Mouse (Mus musculus) lung, embryonic 14.5 days (tissue): Measurements from ENCODE around the gene Tmem44. TPM values are rescaled to one million over a fixed set of nuclear protein-coding genes. Genes with fewer than 3 reads are reported as not detected.
A peak's percentile ranks its signal among the peaks of the same experiment; 100 is the strongest.

Source experiments
- ATAC-seq: fragments of 200-750 bp; cut with Nextera tagmentation; 2 replicates; pipeline ENCODE4 v1.8.0; 2017; ENCODE audit warnings: mild to moderate bottlenecking, moderate TSS enrichment, moderate library complexity; ENCODE audit not compliant: insufficient read depth
- DNase-seq: peaks from one replicate; pipeline ENCODE4 v3.0.0-alpha.2; 2015
- H3K27ac ChIP-seq: fragments of 300-500 bp; sonication (generic); 2 replicates; pipeline ENCODE4 v1.5.1; 2014; ENCODE audit warnings: low read depth, mild to moderate bottlenecking, moderate library complexity
- H3K27me3 ChIP-seq: fragments of 300-500 bp; sonication (generic); 2 replicates; pipeline ENCODE4 v1.6.1; 2014; ENCODE audit warnings: low read length, control low read depth; ENCODE audit not compliant: insufficient read depth
- H3K36me3 ChIP-seq: fragments of 300-500 bp; sonication (generic); 2 replicates; pipeline ENCODE4 v1.6.1; 2014; ENCODE audit warnings: control low read depth; ENCODE audit not compliant: insufficient read depth
- H3K4me1 ChIP-seq: fragments of 300-500 bp; sonication (generic); 2 replicates; pipeline ENCODE4 v1.6.1; 2014; ENCODE audit warnings: antibody characterized with exemption, control low read depth; ENCODE audit not compliant: insufficient read depth
- H3K4me2 ChIP-seq: fragments of 300-500 bp; sonication (generic); 2 replicates; pipeline ENCODE4 v1.6.1; 2014; ENCODE audit warnings: mild to moderate bottlenecking
- H3K4me3 ChIP-seq: fragments of 300-500 bp; sonication (generic); 2 replicates; pipeline ENCODE4 v1.5.1; 2014; ENCODE audit warnings: low read depth, low read length
- H3K9ac ChIP-seq: fragments of 300-500 bp; sonication (generic); 2 replicates; pipeline ENCODE4 v1.6.1; 2014
- H3K9me3 ChIP-seq: fragments of 300-500 bp; sonication (generic); 2 replicates; pipeline ENCODE4 v1.6.1; 2016; ENCODE audit warnings: low read depth, low read length, control low read depth
- CTCF ChIP-seq: IDR thresholded peaks from 2 replicates; pipeline ENCODE4 v1.5.1; 2016; ENCODE audit warnings: antibody characterized with exemption, low read depth
- WGBS: fragments of 180-500 bp; shearing (Covaris S2); extraction: QIAGEN DNeasy Blood & Tissue Kit; methylation state at CpG from one replicate; pipeline ENCODE4 v1.1.7; 2014; 5-methylcytosine and 5-hydroxymethylcytosine counted together
- polyA plus RNA-seq: library from polyadenylated mRNA; unstranded; fragments of >200 nt; fragmentation: Nextera tagmentation; extraction: Ambion mirVana; gene quantifications from 2 replicates; pipeline ENCODE4 v1.2.1, GENCODE M21; 2014

The Tmem44 gene
- polyA plus RNA-seq, 1 experiment from 2014 or later, result 27.1 TPM

DNA sequence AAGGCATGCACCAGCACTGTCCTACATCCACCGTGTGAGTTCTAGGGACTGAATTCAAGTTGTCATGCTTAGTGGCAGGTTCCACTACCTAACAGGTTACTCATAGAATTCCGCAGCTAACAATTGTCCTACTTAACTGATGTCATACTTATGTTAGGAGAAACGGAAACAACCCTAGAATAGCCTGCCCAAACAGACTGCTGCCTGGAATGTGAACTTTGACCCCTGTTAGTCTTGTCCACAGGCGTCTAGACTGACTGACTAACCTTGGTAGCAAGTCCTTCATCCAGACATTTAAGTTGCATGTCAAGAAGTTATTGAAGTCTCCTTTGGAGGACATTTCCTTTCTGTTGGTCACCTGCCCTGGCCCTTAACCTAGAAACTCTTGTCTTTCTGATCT is 64.1 kb downstream of the Tmem44 start:
- Histone ChIP-seq H3K4me3 (no peak overlapping the region), H3K27me3 (no peaks in the 10 kb centered on the region), H3K27ac (no peak overlapping the region), H3K4me2 (no peak overlapping the region), H3K9ac (no peak overlapping the region), H3K36me3 (no peaks in the 10 kb centered on the region), H3K4me1 (no peaks in the 10 kb centered on the region), H3K9me3 (no peaks in the 10 kb centered on the region)
- ATAC-seq, result no peak
- 39% methylated on average over 4 of the region's 4 CpGs for WGBS
- DNase-seq, result peak; percentile 9
- TF ChIP-seq CTCF, result no peak

DNA sequence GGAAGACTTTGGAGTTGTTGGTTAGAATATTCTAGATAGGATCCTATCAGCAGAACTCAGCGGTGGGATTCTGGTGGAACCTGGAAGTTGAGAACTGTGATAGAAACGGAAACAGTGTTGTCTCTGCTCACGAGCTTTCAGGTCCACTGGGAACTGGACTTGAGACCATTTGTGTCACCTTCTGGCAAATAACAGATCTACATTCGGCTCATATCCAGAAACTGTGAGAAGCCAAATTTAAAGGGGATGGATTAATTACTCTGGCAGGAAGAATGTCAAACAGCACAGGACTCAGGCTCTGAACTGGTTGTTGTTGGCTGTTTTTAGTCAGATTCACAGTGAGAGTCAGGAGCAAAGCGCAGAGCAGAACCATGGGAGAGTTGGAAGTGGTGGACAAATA is 72.9 kb downstream of the Tmem44 start:
- H3K27ac ChIP-seq, result no peak overlapping the region
- 89% methylated on average over 5 of the region's 5 CpGs for WGBS
- no peak for TF ChIP-seq CTCF
- H3K9ac ChIP-seq, result no peak overlapping the region
- no peak for DNase-seq
- no peak overlapping the region for H3K4me3 ChIP-seq
- no peaks in the 10 kb centered on the region for H3K4me1 ChIP-seq
- no peaks in the 10 kb centered on the region for H3K36me3 ChIP-seq
- no peaks in the 10 kb centered on the region for H3K27me3 ChIP-seq
- no peak for ATAC-seq
- H3K9me3 ChIP-seq, result no peaks in the 10 kb centered on the region
- no peak overlapping the region for H3K4me2 ChIP-seq

DNA sequence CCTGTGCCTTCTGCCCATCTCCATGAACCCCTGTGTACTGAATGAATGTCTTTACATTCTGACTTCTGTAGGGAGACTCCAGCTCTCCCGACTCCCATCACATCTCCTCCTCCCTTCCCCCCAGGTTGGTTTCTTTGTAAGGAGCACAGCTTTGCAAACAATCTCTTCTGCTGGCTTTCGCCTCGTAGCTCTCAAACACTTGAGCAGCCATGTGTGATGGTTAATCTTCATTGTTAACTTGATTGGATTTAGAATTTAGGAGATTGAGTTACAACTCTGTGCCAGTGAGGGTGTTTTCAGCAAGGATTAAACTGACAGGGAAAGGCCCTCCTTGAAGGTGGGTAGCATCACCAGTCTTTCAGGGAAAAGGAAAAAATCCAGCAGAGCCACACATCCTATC is 73.6 kb downstream of the Tmem44 start:
- no peak for DNase-seq
- no peak overlapping the region for H3K9ac ChIP-seq

DNA sequence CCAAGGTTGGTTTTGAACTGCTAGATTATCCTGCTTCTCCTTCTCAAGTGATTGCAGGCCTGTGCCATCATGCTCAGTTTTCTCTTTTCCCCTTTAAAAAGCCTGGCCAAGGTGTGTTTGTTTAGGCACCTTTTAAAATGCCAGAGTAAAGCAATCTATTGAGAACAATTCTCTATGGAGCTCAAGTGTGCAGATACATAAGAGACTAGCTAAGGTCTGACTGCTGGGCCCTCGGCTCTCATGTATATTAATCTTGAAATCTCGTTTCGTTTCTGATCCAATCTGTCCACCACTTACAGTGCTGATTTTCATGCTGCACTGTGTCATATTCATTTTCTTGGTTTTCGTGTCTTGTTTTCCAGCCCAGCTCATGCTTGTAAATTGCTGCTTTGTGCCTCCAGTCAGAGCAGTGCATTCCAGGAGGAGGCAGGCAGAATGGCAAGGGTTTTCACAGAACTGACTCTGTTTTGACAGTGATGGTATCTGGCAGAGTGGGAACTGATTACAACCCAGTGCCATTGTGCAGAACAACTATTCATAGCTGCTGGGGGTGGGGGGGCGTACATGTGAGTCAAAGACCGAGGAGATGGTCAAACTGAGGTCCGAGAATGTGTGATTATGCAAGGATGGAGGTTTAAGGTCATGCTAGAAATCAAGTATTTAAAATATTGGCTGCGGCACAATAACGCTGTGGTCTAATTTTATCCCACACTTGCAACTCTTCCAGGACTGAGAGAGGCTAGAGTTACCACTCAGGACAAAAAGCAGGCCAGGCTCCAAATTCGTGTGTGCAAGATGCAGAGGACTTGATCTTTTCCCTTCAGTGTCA is 74.8 kb downstream of the Tmem44 start:
- peaks cover 6% of the 10 kb centered on the region; the same call in 1 of the 2 replicates for H3K4me1 ChIP-seq
- no peaks in the 10 kb centered on the region for H3K27me3 ChIP-seq
- H3K9ac ChIP-seq, result no peak overlapping the region
- H3K4me2 ChIP-seq, result no peak overlapping the region
- 49% methylated on average over 10 of the region's 10 CpGs for WGBS
- no peak for DNase-seq
- TF ChIP-seq CTCF, result no peak
- no peak overlapping the region for H3K27ac ChIP-seq
- no peaks in the 10 kb centered on the region for H3K36me3 ChIP-seq
- H3K4me3 ChIP-seq, result no peak overlapping the region
- ATAC-seq, result no peak
- H3K9me3 ChIP-seq, result no peaks in the 10 kb centered on the region

More for the DNA sequence above, 73.6 kb downstream of the Tmem44 start:
- Histone ChIP-seq H3K4me3 (no peak overlapping the region), H3K9me3 (no peaks in the 10 kb centered on the region), H3K4me2 (no peak overlapping the region), H3K4me1 (peaks cover 6% of the 10 kb centered on the region; the same call in 1 of the 2 replicates), H3K27me3 (no peaks in the 10 kb centered on the region), H3K27ac (no peak overlapping the region), H3K36me3 (no peaks in the 10 kb centered on the region)
- TF ChIP-seq CTCF, result no peak
- 56% methylated on average over 3 of the region's 3 CpGs for WGBS
- no peak for ATAC-seq

DNA sequence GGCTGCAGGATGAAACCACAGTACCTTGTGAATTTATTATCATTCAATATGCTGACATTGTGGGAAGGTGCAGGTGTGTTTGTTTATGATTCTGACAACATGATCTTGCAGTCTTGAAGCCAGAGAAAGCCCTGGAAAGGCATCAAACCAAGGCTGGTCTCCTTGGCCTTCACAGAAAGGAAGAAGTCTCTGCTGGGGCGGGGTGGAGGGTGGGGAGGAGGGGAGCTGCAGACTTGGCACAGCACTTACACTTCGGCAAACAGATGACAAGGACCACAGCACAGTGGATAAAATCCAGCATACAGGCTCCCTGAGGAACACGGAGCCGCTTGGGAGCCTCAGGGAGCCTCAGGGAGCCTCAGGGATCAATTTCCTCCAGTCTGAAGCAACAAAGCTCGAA is 78.2 kb downstream of the Tmem44 start:
- no peak overlapping the region for H3K27ac ChIP-seq
- no peak overlapping the region for H3K4me2 ChIP-seq
- H3K9me3 ChIP-seq, result no peaks in the 10 kb centered on the region
- no peak overlapping the region for H3K4me3 ChIP-seq
- ATAC-seq (no peak), DNase-seq (peak; percentile 16)
- H3K9ac ChIP-seq, result no peak overlapping the region
- H3K36me3 ChIP-seq, result no peaks in the 10 kb centered on the region
- 42% methylated on average over 5 of the region's 5 CpGs for WGBS
- H3K27me3 ChIP-seq, result no peaks in the 10 kb centered on the region
- peaks cover 6% of the 10 kb centered on the region; the same call in 1 of the 2 replicates for H3K4me1 ChIP-seq
- TF ChIP-seq CTCF, result no peak

DNA sequence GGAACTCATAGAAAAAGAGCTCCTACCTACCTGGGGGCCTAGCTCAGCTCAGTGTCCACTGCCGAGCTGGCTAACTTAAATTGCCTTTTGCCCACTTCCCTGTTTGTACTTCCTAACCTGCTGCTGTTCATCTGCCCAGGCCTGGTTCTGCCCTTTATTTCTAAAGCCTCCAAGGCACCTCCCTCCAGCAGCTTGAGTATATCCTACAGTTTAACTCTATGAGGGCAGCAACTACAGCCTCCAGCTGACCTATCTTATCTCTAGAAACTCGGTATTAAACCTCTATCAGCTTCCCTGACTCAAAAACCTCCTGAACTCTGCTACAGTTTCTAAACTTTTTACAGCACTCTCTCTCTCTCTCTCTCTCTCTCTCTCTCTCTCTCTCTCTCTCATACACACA is 78.7 kb downstream of the Tmem44 start:
- H3K9me3 ChIP-seq, result no peaks in the 10 kb centered on the region
- WGBS, result 38% methylated on average over 2 of the region's 2 CpGs
- no peak overlapping the region for H3K4me2 ChIP-seq
- peaks cover 6% of the 10 kb centered on the region; the same call in 1 of the 2 replicates for H3K4me1 ChIP-seq
- DNase-seq, result no peak
- ATAC-seq, result no peak
- no peak for TF ChIP-seq CTCF
- H3K27me3 ChIP-seq, result no peaks in the 10 kb centered on the region
- no peak overlapping the region for H3K27ac ChIP-seq
- H3K36me3 ChIP-seq, result no peaks in the 10 kb centered on the region
- H3K4me3 ChIP-seq, result no peak overlapping the region
- H3K9ac ChIP-seq, result no peak overlapping the region

DNA sequence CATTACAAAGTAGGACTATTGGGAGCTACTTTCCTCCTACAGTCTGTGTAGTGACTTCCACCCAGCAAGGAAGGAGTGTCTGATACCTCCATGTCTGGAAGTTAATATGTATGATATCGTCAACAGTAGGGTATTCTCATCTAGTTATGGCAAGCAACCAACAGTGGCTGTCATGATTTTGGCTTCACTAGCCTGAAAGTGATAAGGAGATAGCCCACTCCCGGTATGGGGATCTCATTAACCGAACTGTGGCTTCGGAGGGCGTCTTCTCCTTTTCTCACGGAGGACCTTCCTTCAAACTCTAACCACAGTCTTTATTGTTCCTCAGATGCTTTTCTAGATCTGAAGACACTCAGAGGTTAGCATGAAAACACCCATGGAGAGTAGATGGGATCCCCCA is 81.7 kb downstream of the Tmem44 start:
- no peak overlapping the region for H3K4me2 ChIP-seq
- H3K9me3 ChIP-seq, result no peaks in the 10 kb centered on the region
- ATAC-seq (no peak), DNase-seq (no peak)
- WGBS, result 89% methylated on average over 6 of the region's 6 CpGs
- no peak overlapping the region for H3K27ac ChIP-seq
- H3K9ac ChIP-seq, result no peak overlapping the region
- H3K4me3 ChIP-seq, result no peak overlapping the region
- TF ChIP-seq CTCF, result no peak
- no peaks in the 10 kb centered on the region for H3K27me3 ChIP-seq
- H3K4me1 ChIP-seq, result peaks cover 6% of the 10 kb centered on the region; the same call in 1 of the 2 replicates
- no peaks in the 10 kb centered on the region for H3K36me3 ChIP-seq
